Mouse (Mus musculus) C2C12 (cell line): Measurements from ENCODE around the gene Pfkp. TPM values are rescaled to one million over a fixed set of nuclear protein-coding genes. Genes with fewer than 3 reads are reported as not detected.

Source experiments
- H3K27me3 ChIP-seq: one replicate; pipeline ENCODE4 v1.6.1; 2011; ENCODE audit not compliant: control insufficient read depth, insufficient read depth, insufficient read length
- H3K36me3 ChIP-seq: one replicate; pipeline ENCODE4 v1.6.1; 2011; ENCODE audit not compliant: control insufficient read depth, insufficient read depth
- H3K4me3 ChIP-seq: one replicate; pipeline ENCODE4 v1.5.1; 2011; ENCODE audit warnings: mild to moderate bottlenecking, control low read depth; ENCODE audit not compliant: poor library complexity, insufficient read depth, severe bottlenecking
- H3K79me2 ChIP-seq: one replicate; pipeline ENCODE4 v1.6.1; 2011; ENCODE audit not compliant: control insufficient read depth, insufficient read depth
- H3K79me3 ChIP-seq: one replicate; pipeline ENCODE4 v1.6.1; 2011; ENCODE audit warnings: low read depth, control low read depth
- H3ac ChIP-seq: one replicate; pipeline ENCODE3; 2011; ENCODE audit warnings: low read depth; ENCODE audit not compliant: control insufficient read depth, insufficient read length
- CEBPB ChIP-seq: IDR thresholded peaks from one replicate; pipeline ENCODE4 v1.6.1; 2011; ENCODE audit warnings: low read depth, mild to moderate bottlenecking, control low read depth, moderate library complexity
- CTCF ChIP-seq: IDR thresholded peaks from one replicate; pipeline ENCODE4 v1.5.1; 2011; ENCODE audit not compliant: control insufficient read depth, insufficient read depth, insufficient read length
- FOSL1 ChIP-seq: IDR thresholded peaks from one replicate; pipeline ENCODE4 v1.8.0; 2011; ENCODE audit warnings: mild to moderate bottlenecking, low read length; ENCODE audit not compliant: poor library complexity, insufficient read depth, severe bottlenecking
- MAX ChIP-seq: IDR thresholded peaks from one replicate; pipeline ENCODE4 v1.6.1; 2011; ENCODE audit warnings: mild to moderate bottlenecking, control low read depth
- MYOD1 ChIP-seq: IDR thresholded peaks from one replicate; pipeline ENCODE4 v1.6.1; 2011; ENCODE audit warnings: low read depth; ENCODE audit not compliant: control insufficient read depth, insufficient read length
- MYOG ChIP-seq: IDR thresholded peaks from one replicate; pipeline ENCODE4 v1.6.1; 2011; ENCODE audit not compliant: control insufficient read depth, insufficient read length; ENCODE audit errors: extremely low read depth
- USF1 ChIP-seq: IDR thresholded peaks from one replicate; pipeline ENCODE4 v1.6.1; 2011; ENCODE audit warnings: low read depth, mild to moderate bottlenecking, control low read depth, moderate library complexity
- polyA plus RNA-seq: library from polyadenylated mRNA; unstranded; fragments of >200 nt; fragmentation: generic; extraction: Trizol; gene quantifications from one replicate; pipeline ENCODE4 v1.2.1, GENCODE M21; 2012; ENCODE audit warnings: missing spikeins

Gene Pfkp
- polyA plus RNA-seq, 1 experiment = 38.7 TPM

- Histone ChIP-seq H3K79me3 (no peaks in the 10 kb centered on the region), H3K36me3 (no peaks in the 10 kb centered on the region), H3K27me3 (no peaks in the 10 kb centered on the region), H3K79me2 (no peaks in the 10 kb centered on the region), H3ac (no peak overlapping the region), H3K4me3 (no peak overlapping the region)
- no peak for TF ChIP-seq USF1
- no peak for TF ChIP-seq CEBPB
- TF ChIP-seq MYOD1 = no peak
- no peak for TF ChIP-seq CTCF
- TF ChIP-seq FOSL1 = no peak
- no peak for TF ChIP-seq MAX
- no peak for TF ChIP-seq MYOG
Observed at GRCm38 (mm10) chr13:6642453-6642852, 6.1 kb downstream of the Pfkp start.

DNA sequence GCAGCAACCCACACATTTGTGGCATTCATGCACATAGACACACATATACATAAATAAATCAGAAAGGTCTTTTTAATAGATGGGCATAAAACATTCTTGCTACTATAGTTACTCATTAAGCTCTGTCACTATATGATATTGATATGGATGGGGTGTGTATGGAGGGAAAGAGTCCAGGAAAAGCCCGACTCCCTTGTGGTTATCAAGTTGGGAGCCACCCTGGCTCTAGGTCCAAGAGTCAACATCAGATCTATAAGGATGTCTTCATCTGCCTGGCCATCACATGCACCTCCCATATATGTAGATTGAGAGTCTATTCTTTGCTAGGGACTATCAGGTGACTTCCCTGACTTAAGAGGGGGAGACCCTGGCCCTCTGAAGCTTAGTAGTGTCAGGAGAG is 7.1 kb downstream of the Pfkp start:
- TF ChIP-seq MYOD1 (no peak), CEBPB (no peak), USF1 (no peak), CTCF (no peak), MAX (no peak), FOSL1 (no peak), MYOG (no peak)

GRCm38 (mm10) chr13:6639507-6640030 is 9.0 kb downstream of the Pfkp start:
- H3K27me3 ChIP-seq = no peaks in the 10 kb centered on the region
- no peaks in the 10 kb centered on the region for H3K79me2 ChIP-seq
- no peaks in the 10 kb centered on the region for H3K36me3 ChIP-seq

More for the DNA sequence above, 7.1 kb downstream of the Pfkp start:
- no peak overlapping the region for H3ac ChIP-seq
- H3K36me3 ChIP-seq = no peaks in the 10 kb centered on the region
- H3K79me2 ChIP-seq = no peaks in the 10 kb centered on the region
- H3K27me3 ChIP-seq = no peaks in the 10 kb centered on the region
- H3K79me3 ChIP-seq = no peaks in the 10 kb centered on the region
- H3K4me3 ChIP-seq = no peak overlapping the region

GRCm38 (mm10) chr13:6638976-6639375 is 9.6 kb downstream of the Pfkp start:
- Histone ChIP-seq H3K4me3 (no peak overlapping the region), H3K36me3 (no peaks in the 10 kb centered on the region), H3K79me2 (no peaks in the 10 kb centered on the region), H3K27me3 (no peaks in the 10 kb centered on the region), H3ac (no peak overlapping the region), H3K79me3 (no peaks in the 10 kb centered on the region)
- no peak for TF ChIP-seq MYOD1
- no peak for TF ChIP-seq CEBPB
- TF ChIP-seq CTCF = no peak
- TF ChIP-seq MAX = no peak
- TF ChIP-seq USF1 = no peak
- TF ChIP-seq FOSL1 = no peak
- no peak for TF ChIP-seq MYOG

More at GRCm38 (mm10) chr13:6639507-6640030, 9.0 kb downstream of the Pfkp start:
- TF ChIP-seq CEBPB = no peak
- no peak for TF ChIP-seq USF1
- H3K79me3 ChIP-seq = no peaks in the 10 kb centered on the region
- H3K4me3 ChIP-seq = no peak overlapping the region
- H3ac ChIP-seq = no peak overlapping the region

DNA sequence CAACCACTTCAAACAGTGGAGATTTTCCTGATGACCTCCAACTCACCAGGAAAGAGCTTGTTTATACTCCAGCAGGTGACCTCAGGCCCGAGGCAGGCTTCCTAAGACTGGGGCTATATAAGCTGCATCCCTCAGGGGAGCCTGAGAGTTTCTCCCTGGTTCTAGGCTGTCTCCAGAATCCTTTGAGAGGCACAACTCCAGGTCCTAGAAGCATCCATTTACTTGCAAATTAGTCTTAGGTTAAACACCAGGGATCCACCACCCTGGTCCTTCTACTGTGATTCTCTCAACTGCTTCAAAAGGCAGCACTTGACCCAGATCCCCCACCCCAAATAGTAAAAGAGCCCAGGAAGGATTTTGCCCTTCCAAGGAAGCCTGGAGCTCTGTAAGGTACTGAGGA is 10.2 kb downstream of the Pfkp start:
- TF ChIP-seq USF1 = no peak
- TF ChIP-seq CEBPB = no peak
- no peak for TF ChIP-seq MYOD1
- TF ChIP-seq MAX = no peak
- no peak for TF ChIP-seq FOSL1
- TF ChIP-seq CTCF = no peak
- TF ChIP-seq MYOG = no peak
- no peaks in the 10 kb centered on the region for H3K79me3 ChIP-seq
- no peaks in the 10 kb centered on the region for H3K36me3 ChIP-seq
- H3K4me3 ChIP-seq = no peak overlapping the region
- no peak overlapping the region for H3ac ChIP-seq
- H3K27me3 ChIP-seq = no peaks in the 10 kb centered on the region
- H3K79me2 ChIP-seq = no peaks in the 10 kb centered on the region

GRCm38 (mm10) chr13:6637534-6638124 is 10.9 kb downstream of the Pfkp start:
- H3K79me3 ChIP-seq = no peaks in the 10 kb centered on the region
- no peak for TF ChIP-seq CTCF
- no peak for TF ChIP-seq USF1
- H3ac ChIP-seq = no peak overlapping the region
- no peaks in the 10 kb centered on the region for H3K79me2 ChIP-seq
- H3K27me3 ChIP-seq = no peaks in the 10 kb centered on the region
- H3K36me3 ChIP-seq = no peaks in the 10 kb centered on the region
- H3K4me3 ChIP-seq = no peak overlapping the region
